Mouse (Mus musculus): Measurements from ENCODE around the gene Snn. TPM values are rescaled to one million over a fixed set of nuclear protein-coding genes. Genes with fewer than 3 reads are reported as not detected.

Snn gene
- polyA plus RNA-seq, 1 experiment from 2014 or later, result 171 TPM

GRCm38 (mm10) chr16:11092061-11092460, 31.3 kb downstream of the Snn start:
- Histone ChIP-seq H3K36me3 (peaks cover 36% of the 10 kb centered on the region), H3K4me1 (peaks cover 14% of the 10 kb centered on the region), H3K4me3 (no peak overlapping the region), H3K27me3 (no peaks in the 10 kb centered on the region), H3K9me3 (no peaks in the 10 kb centered on the region), H3K9ac (replicated peaks) (no peak overlapping the region), H3K4me2 (replicated peaks) (no peak overlapping the region), H3K27ac (replicated peaks) (no peak overlapping the region)
- 80% methylated on average over 4 of the region's 4 CpGs for WGBS
- no peak for ATAC-seq (replicated peaks)

GRCm38 (mm10) chr16:11092523-11092922, 31.8 kb downstream of the Snn start:
- Histone ChIP-seq H3K4me1 (peaks cover 10% of the 10 kb centered on the region), H3K9ac (replicated peaks) (no peak overlapping the region), H3K36me3 (peaks cover 36% of the 10 kb centered on the region), H3K27me3 (no peaks in the 10 kb centered on the region), H3K4me2 (replicated peaks) (no peak overlapping the region), H3K9me3 (no peaks in the 10 kb centered on the region), H3K4me3 (no peak overlapping the region), H3K27ac (replicated peaks) (no peak overlapping the region)
- no peak for ATAC-seq (replicated peaks)
- 93% methylated on average over 3 of the region's 3 CpGs for WGBS

GRCm38 (mm10) chr16:11093717-11094386, 33.1 kb downstream of the Snn start:
- no peak overlapping the region for H3K4me2 ChIP-seq (replicated peaks)
- no peaks in the 10 kb centered on the region for H3K9me3 ChIP-seq
- no peaks in the 10 kb centered on the region for H3K4me1 ChIP-seq
- no peak overlapping the region for H3K9ac ChIP-seq (replicated peaks)
- H3K27me3 ChIP-seq, result no peaks in the 10 kb centered on the region
- no peak for ATAC-seq (replicated peaks)
- peaks cover 25% of the 10 kb centered on the region for H3K36me3 ChIP-seq
- 94% methylated on average over 13 of the region's 13 CpGs for WGBS
- no peak overlapping the region for H3K4me3 ChIP-seq
- no peak overlapping the region for H3K27ac ChIP-seq (replicated peaks)

DNA sequence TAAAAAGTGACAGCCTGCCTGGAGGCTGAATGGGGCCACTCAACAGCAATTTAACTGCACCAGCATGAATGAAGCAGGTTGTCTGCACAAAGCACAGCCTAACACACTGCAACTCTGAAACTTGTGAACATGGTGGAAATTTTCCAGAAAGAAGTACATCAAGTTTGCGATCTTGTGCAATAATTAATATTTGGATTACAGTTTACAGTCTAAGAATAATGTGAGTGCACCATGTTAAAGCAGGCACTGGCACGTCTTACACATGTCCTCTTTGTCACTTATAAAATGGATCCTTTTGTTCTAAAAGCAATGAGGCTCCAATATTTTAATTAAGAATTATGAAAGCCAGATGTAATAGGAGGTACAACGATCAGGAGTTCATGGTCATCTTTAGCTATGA, 36.6 kb downstream of the Snn start:
- Histone ChIP-seq H3K4me3 (no peak overlapping the region), H3K9me3 (no peaks in the 10 kb centered on the region), H3K4me2 (replicated peaks) (no peak overlapping the region), H3K27me3 (no peaks in the 10 kb centered on the region), H3K36me3 (peaks cover 5% of the 10 kb centered on the region; the same call in 1 of the 2 replicates), H3K9ac (replicated peaks) (no peak overlapping the region), H3K4me1 (no peaks in the 10 kb centered on the region), H3K27ac (replicated peaks) (no peak overlapping the region)
- no peak for ATAC-seq (replicated peaks)
- 71% methylated on average over 3 of the region's 3 CpGs for WGBS

GRCm38 (mm10) chr16:11104905-11105304, 44.2 kb downstream of the Snn start:
- WGBS, result 74% methylated on average over 1 of the region's 1 CpGs
- Histone ChIP-seq H3K36me3 (peaks cover 10% of the 10 kb centered on the region; the same call in 1 of the 2 replicates), H3K4me3 (no peak overlapping the region), H3K4me2 (replicated peaks) (no peak overlapping the region), H3K27me3 (no peaks in the 10 kb centered on the region), H3K9ac (replicated peaks) (no peak overlapping the region), H3K9me3 (no peaks in the 10 kb centered on the region), H3K4me1 (no peaks in the 10 kb centered on the region), H3K27ac (replicated peaks) (no peak overlapping the region)
- ATAC-seq (replicated peaks), result no peak

DNA sequence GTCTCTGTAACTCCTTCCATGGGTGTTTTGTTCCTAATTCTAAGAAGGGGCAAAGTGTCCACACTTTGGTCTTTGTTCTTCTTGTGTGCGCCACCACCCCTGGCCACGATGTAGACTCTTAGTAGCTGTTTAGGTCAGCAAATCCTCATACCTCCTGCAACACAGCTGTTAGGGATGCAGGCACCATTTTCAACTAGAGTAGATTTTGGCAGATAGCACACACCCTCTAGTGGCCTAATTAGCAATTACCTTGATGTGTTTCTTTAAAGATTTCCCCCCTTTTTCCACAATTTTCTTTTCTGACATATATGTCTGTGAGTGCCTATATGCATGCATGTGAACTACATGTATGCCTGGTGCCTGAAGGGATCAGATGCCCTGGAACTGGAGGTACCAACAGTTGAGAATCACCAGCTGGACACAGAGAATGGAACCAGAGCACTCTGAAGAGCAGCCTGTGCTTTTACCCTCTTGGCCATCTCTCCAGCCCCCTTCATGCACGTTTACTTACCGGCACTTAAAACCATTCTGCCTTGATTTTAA, 48.5 kb downstream of the Snn start:
- Histone ChIP-seq H3K27me3 (no peaks in the 10 kb centered on the region), H3K36me3 (0 out of 2 replicates have a peak, but pooled peaks cover 3% of the 10 kb centered on the region), H3K4me1 (no peaks in the 10 kb centered on the region), H3K4me2 (replicated peaks) (no peak overlapping the region), H3K27ac (replicated peaks) (no peak overlapping the region), H3K4me3 (no peak overlapping the region), H3K9ac (replicated peaks) (no peak overlapping the region), H3K9me3 (no peaks in the 10 kb centered on the region)
- WGBS, result 60% methylated on average over 4 of the region's 4 CpGs
- no peak for ATAC-seq (replicated peaks)

DNA sequence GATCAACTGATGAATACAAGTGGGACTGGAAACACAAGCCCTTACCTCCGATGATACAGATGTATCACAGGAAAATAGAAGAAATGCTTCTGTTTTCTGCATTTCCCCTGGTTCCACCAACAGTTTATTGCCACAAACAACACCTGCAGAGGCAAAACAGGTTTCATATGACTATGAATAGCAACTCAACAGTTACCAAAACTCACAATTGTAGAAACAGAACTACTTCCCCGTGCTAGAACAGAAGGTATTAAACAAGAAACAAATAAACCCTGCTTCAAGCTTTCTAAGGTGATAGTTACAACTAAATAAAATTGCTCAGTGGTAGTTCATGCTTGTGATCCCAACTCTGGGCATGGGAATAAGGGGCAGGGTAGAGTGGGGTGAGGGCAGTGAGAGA, 61.9 kb downstream of the Snn start:
- H3K36me3 ChIP-seq, result peaks cover 30% of the 10 kb centered on the region
- H3K27ac ChIP-seq (replicated peaks), result no peak overlapping the region
- no peaks in the 10 kb centered on the region for H3K27me3 ChIP-seq
- H3K9ac ChIP-seq (replicated peaks), result no peak overlapping the region
- no peak for ATAC-seq (replicated peaks)
- no peak overlapping the region for H3K4me2 ChIP-seq (replicated peaks)
- H3K4me3 ChIP-seq, result no peak overlapping the region
- no peaks in the 10 kb centered on the region for H3K4me1 ChIP-seq
- WGBS, result 89% methylated on average over 2 of the region's 2 CpGs
- H3K9me3 ChIP-seq, result no peaks in the 10 kb centered on the region

DNA sequence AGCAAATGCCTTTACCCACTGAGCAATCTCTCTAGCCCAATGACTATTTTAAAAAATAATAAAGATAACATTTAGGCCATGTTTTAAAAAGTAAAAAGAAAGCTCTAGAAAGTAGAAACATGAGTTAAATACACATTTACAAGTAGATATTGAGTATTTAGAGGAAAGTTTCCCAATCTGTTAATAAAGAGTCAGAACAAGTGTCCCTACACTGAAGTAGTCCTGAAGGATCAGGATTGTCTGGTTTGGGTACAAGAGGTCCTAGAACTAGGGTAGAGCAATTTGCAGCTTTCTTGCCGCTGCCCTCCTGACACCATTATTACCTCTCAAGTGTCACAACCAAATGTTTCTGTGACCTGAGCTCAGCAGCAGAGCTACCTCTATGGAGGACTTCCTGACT, 63.4 kb downstream of the Snn start:
- Histone ChIP-seq H3K9ac (replicated peaks) (no peak overlapping the region), H3K27me3 (no peaks in the 10 kb centered on the region), H3K4me1 (no peaks in the 10 kb centered on the region), H3K4me3 (no peak overlapping the region), H3K36me3 (peaks cover 36% of the 10 kb centered on the region), H3K9me3 (no peaks in the 10 kb centered on the region), H3K4me2 (replicated peaks) (no peak overlapping the region), H3K27ac (replicated peaks) (no peak overlapping the region)
- ATAC-seq (replicated peaks), result no peak
- 100% methylated on average over 1 of the region's 1 CpGs for WGBS

Other genes starting within 250 kb of the Snn start
- gene Gm11172, start 248.0 kb upstream of the Snn start, polyA plus RNA-seq (2015; fragmentation: Nextera tagmentation; extraction: Ambion mirVana), result not detected in 2 replicates
- 0.94 and 1.5 TPM in 2 replicates for gene Rmi2, start 225.9 kb upstream of the Snn start, polyA plus RNA-seq (2015; fragmentation: Nextera tagmentation; extraction: Ambion mirVana)
- 48.2 and 48.5 TPM in 2 replicates for gene Litaf, start 5.2 kb downstream of the Snn start, polyA plus RNA-seq (2015; fragmentation: Nextera tagmentation; extraction: Ambion mirVana)
- 32.1 and 34.4 TPM in 2 replicates for gene Txndc11, start 73.7 kb downstream of the Snn start, polyA plus RNA-seq (2015; fragmentation: Nextera tagmentation; extraction: Ambion mirVana)
- 72.9 and 74.8 TPM in 2 replicates for gene Zc3h7a, start 115.4 kb downstream of the Snn start, polyA plus RNA-seq (2015; fragmentation: Nextera tagmentation; extraction: Ambion mirVana)
- 155 and 157 TPM in 2 replicates for gene Rsl1d1, start 142.4 kb downstream of the Snn start, polyA plus RNA-seq (2015; fragmentation: Nextera tagmentation; extraction: Ambion mirVana)
- 60.7 and 62.8 TPM in 2 replicates for gene Gspt1, start 193.4 kb downstream of the Snn start, polyA plus RNA-seq (2015; fragmentation: Nextera tagmentation; extraction: Ambion mirVana)

Measured in forebrain, embryonic 15.5 days (tissue).